Mouse (Mus musculus): ENCODE measurements around the gene Rps16.
A peak's percentile ranks its signal among the peaks of the same experiment; 100 is the strongest.
"Not testable (repeated sequence)": the region's sequence is repeated elsewhere in the genome, so short reads cannot be mapped to it uniquely, and the experiment has no call there.

Gene Rps16

DNA sequence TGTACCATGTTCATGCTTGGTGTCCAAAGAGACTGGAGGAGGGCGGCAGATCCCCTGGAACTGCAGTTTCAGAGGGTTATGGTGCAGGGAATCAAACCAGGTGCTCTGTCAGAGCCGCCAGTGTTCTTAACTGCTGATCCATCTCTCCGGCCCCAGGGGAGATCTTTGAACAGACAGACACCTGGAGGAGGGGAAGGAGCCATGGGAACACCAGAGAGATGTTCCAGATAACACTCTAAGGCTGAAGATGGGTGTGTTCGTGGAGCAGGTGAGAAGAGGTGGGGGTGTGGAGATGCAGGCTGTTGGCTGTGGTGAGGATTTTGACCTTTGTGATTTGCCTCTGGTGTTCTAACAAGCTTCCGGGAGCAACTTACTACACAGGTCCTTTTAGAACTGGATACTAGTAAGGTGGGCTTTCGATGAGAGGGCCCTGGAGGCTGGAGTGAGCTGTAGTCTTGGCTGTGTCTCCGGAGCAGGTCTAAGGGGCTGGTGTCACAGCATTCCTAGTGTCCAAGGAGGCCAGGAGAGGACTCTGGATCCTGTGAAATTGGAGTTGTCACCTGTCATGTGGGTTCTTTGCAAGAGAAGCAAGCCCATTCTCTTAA is 23.5 kb downstream of the Rps16 start:
- DNase-seq (ENCODE audit: low spot score in 2 of 2) = no peak

GRCm38 (mm10) chr7:28374647-28375046 is 24.2 kb downstream of the Rps16 start:
- DNase-seq (ENCODE audit: low spot score in 2 of 2) = no peak

- DNase-seq (ENCODE audit: low spot score in 2 of 2) = peak; percentile 70 to 79
Measured at GRCm38 (mm10) chr7:28375176-28375921, 24.9 kb downstream of the Rps16 start.

DNA sequence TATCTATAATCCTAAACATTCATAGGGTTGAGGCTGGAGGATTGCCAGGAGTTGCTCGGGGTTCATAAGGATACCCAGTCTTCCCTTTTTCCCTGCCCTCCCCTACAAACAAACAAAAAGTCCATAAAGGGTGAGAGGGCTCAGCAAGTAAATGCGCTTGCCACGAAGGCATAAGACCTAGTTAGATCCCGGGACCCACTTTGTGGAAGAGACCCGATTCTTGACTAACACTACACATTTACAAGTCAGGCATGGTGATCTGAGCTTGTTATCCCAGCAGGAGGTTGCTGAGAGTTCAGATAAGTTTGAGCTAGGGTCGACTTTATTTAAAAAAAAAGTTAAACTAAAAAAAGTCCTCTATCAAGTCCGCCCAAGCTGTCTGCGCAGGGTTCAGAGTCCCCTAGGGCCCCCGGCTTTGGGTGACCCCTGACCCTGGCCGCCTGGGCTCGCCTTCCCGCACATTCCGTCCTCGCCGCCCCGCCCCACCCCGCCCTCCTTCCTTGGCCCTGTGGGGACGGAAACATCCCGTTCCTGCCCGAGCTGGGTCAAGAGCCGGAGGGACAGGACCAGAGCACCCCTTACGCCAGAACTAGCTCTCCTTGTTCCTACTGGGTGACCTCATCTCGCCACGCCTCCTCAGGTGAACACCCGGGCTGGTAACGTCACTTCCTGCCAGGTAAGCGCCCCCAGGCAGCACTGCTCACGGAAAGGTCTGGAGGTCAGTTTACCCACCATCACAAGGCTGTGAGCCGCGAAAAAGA is 25.7 kb downstream of the Rps16 start:
- DNase-seq (ENCODE audit: low spot score in 2 of 2) = no peak

GRCm38 (mm10) chr7:28377190-28378065 is 27.0 kb downstream of the Rps16 start:
- no peak for DNase-seq (ENCODE audit: low spot score in 2 of 2)

DNA sequence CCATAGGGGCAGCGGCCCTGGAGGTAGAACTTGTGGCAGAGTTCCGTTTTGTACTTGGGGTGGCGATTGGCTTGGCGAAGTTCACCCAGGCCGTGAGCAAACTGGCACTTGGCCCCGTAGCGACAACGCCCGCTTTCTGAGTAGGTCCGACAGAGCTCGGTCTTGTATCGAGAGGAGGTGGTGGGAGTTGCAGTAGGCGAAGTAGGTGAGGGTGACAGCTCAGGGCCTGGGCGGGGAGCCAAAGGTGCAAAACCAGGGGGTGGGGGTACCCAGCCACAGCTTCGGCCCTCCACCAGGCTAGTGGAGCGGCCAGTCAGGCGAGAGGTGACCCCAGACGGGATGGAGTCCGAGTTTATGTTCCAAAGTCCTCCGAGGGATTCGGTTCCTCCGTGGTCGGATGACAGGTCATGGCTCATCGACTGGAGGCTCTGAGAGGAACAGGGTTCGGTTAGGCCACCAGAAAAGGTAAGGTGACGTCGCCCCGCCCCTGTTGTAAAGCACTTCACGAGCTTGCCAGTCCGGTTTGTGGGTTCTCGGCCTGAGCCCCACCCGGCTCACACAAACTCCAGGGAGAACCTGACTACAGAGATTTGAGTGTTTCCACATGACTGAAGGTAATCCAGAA is 27.7 kb downstream of the Rps16 start:
- DNase-seq (ENCODE audit: low spot score in 2 of 2) = no peak

- DNase-seq (ENCODE audit: low spot score in 2 of 2) = peak; percentile 75 to 81
Measured at GRCm38 (mm10) chr7:28378769-28379651, 28.6 kb downstream of the Rps16 start.

DNA sequence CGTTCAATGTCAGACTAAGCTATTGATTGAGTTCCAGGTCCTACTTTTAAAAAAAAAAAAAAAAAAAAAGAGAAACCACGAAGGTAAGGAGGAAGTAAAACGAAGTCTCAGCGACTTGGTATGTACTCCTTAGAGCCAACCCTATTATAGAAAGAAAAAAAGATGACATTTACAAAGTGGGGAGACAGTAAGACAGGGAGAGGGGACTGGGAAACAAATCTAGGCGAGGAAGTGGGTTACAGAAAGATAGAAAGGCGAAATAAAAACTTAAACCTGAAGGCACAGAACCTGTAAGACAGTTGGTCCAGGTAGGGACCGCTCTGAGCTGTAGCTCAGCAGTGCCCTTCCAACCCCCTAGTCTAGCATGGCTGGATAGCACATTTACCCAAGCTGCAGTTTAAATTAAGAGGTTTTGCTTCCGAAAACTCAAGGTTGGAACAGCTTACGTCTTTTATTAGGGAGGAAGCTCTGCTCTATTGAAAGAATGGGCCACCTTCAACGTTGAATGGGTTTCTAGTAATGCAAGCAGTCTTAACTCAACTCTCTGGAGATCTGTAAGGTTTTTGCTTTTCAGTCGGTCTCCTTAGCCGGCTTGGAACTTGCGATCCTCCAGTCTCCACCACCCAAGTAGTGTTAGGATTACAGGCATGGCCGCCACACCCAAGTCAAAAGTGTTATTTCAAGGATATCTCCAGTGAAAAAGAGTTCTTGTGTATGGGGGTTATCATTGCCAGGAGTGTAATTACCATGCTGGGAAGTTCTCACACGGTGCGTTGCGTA is 30.0 kb downstream of the Rps16 start, which contains the start of gene Zfp36:
Gene Zfp36, minus strand, starts transcription at position 17 of the 780 bp plus-strand sequence.
- no peak for DNase-seq (ENCODE audit: low spot score in 2 of 2)

DNA sequence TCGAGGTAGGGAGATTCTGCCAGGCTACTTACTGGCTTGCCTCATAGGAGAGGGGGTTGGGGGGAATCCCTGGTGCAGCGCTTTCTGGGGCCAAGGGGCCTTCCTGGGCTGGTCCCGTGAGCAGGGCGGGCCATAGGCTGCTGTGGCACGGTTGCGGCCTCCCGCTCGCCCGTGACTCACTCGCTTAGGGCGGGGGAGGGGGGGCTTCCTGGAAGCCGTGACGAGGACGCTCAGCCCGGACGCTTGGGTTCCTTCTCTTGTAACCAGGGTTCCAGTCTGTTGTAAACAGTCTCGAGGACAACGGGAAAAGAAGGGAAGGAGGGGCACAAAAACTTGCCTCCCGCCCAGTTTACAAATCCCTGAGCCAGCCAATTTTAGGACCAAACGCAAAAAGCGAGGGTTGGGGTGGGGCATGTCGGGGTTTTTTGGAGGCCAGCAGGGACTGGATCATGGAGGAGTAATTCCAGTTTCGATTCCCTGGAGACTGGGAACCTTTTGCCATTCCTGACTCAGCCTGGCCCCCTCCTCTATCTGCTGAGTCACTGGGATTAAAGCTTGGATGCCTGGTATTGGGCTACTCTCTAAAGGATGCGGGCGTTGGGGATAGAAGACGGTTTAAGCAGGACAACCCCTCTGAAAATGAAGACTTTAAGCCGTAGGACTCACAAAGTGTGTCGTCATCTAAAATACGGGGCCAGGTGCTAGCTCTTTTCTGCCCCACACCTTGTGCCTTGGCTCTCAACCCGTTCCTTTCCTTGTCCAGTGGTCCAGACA is 30.8 kb downstream of the Rps16 start:
- no peak for DNase-seq (ENCODE audit: low spot score in 2 of 2)

DNA sequence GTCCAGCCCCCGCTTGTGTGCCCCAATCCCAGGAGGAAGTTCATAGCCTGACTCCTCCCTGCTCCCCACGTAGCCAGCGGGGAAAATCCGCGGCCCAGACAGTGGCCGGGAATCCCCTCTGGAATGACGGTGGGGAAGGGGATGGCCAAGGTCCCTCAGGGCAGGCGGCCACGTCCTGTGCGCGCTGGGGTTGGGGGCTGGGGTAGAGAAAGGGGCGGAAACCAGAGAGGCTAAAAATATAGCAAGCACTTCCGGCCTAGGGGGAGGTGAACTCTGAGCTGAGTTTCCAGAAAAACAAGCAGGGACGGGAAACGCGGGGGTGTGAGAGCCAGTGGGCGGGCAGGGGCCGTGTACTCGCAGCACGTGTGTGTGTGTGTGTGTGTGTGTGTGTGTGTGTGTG is 31.5 kb downstream of the Rps16 start:
- peak; percentile 62 to 72 for DNase-seq (ENCODE audit: low spot score in 2 of 2)

- no peak for DNase-seq (ENCODE audit: low spot score in 2 of 2)
Measured at GRCm38 (mm10) chr7:28382347-28382951, 32.0 kb downstream of the Rps16 start.

DNA sequence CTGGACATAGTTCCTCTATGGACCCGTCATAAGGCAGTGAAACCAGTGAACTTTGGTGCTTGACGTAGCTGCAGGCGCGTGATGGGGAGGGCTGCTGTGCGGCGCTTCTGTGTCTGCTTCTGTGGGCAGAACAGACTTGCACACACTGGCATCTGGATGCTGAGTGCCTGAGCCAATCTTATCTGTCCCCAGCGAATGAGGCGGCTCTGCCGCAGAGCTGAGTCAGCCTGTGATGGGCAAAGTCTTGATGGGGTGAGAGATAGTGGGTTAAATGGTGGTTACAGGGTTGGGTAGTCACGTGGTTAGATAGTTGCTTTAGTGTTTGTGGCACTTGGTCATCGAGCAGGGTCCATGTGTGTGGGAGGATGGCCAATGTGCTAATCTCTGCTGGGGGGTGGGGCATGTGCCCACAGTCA is 32.5 kb downstream of the Rps16 start:
- peak in 1 of 2 experiments; percentile 73 for DNase-seq (ENCODE audit: low spot score in 2 of 2)

GRCm38 (mm10) chr7:28383606-28384005 is 33.2 kb downstream of the Rps16 start:
- no peak for DNase-seq (ENCODE audit: low spot score in 2 of 2)

- no peak for DNase-seq (ENCODE audit: low spot score in 2 of 2)
Measured at GRCm38 (mm10) chr7:28384162-28384561, 33.7 kb downstream of the Rps16 start.

DNA sequence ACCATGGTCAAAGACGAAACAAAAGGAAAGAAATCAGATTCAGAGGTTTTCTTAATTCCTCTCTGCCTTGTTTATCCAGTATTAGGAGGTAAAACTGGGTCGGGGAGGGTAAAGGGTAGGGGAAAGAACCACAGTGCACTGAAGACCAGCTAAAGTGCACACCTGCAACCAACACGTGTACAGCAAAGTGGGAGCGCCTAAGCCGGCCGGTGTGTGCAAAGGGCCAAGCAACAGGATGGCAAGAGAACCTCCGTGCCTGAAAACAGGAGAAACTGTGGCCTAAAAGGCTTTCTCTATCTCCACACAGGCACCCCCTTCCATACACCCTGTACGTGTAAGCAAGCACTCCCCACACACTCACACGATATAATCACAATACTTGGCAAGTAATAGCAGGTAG is 34.7 kb downstream of the Rps16 start:
- no peak for DNase-seq (ENCODE audit: low spot score in 2 of 2)

DNA sequence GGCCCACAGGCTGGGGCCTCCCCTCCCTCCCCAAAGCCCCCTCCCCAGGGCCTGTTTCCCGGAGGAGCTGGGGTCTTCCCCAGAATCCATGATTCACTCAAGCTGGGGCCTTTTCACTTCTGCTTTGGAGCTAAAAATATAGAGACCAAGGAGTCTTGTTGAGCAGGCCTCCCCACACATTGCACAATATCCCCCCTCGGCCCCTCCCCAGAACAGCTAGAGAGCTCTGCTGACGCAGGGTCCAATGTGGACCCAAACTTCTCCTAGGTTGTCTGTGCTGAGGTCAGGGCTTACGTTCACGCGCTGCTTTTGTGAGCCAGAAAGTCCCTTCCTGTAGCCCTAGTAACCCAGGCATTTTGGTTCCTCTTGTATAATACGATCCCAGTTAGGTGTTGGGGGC is 35.6 kb downstream of the Rps16 start:
- peak in 1 of 2 experiments; percentile 61 for DNase-seq (ENCODE audit: low spot score in 2 of 2)

GRCm38 (mm10) chr7:28386462-28386861 is 36.0 kb downstream of the Rps16 start:
- peak; percentile 54 to 72 for DNase-seq (ENCODE audit: low spot score in 2 of 2)

- not testable (repeated sequence) for DNase-seq (ENCODE audit: low spot score in 2 of 2)
Measured at GRCm38 (mm10) chr7:28386877-28387276, 36.4 kb downstream of the Rps16 start.

All from frontal cortex, postnatal 10 days (tissue).